Mouse (Mus musculus): ENCODE measurements at regions not wholly inside any gene's neighbourhood (a gene's known extent, or its start where the extent isn't known, plus 50 kb on each side); places are given as distances from the start of the nearest gene placed in this dataset.

GRCm38 (mm10) chr5:111835737-111836667 lies 102.3 kb downstream of the Gm26897 start:
- DNase-seq, result peak; percentile 23

DNA sequence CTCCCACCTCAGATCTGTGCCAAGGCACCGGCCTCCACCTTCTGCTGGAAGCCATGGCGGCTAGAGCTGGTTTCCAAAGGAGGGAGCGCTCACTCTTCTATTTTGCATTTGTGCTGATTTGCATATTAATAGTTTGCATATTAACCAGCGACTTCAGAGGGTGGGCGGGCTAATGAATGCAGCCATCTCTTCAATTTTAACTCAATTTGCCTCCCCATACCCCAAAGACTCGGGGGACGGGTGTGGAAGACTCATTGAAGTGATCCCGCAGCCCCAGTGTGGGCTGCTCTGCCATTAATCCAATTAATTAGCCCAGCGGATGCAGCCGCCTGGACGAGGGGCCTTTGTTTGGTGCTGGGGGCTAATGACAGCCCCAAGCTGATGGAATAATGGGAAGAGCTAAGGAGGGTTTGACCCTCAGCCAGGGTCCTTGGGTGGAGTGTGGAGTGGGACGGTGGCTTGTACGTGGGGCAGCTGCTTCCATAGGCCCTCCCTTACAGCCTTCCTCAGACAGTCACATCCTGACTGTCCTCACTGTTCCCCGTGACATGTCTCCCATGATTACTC lies 103.0 kb downstream of the Gm26897 start:
- DNase-seq, result no peak

DNA sequence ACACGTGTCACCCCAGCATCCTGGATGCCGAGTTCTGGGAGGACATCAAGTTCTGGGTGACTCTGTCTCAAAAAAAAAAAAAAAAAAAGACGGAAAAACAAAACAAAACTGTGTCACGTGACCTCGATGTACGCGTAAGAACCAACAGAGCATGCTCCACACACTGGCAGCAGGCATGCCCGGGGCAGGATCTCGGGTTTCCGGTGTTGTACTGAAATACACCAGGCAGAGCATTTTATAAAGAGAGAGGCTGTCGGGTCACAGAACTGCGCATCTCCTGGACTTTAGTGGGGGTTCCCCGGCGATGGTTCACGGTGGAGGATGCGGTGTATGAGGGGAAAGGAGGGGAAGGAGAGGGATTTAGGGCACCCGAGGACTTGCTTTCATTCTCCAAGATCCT lies 108.7 kb downstream of the Gm26897 start:
- DNase-seq, result no peak

DNA sequence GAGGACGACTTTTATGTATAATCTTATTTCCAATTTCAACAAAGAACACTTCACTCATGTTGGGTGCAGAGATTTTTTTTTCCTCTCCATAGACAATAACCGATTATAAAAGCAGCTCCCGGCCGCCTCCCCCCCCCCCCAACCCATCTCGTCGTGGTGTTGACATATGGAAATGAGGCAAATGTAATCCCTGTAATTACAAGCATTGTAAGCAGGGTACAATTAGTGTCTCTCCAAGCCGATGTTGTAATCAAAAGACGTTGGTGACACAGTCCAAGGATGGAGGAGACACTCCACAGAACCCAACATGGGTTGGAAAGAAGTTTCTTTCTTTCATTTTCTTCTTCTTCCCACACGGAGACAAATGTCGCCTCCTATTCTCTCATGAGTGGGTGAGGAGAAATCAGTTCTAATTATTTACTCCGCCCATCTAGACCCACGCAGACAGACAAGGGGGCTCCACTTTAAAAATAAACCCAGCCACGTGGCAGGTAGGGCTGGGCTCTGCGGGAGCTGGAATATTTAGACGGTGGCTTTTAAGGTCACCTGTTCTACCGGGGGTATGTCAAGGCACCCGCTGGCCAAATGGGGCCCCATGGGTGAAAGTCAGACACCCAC lies 110.0 kb downstream of the Gm26897 start:
- DNase-seq, result no peak

GRCm38 (mm10) chr5:111844528-111844927 lies 110.8 kb downstream of the Gm26897 start:
- no peak for DNase-seq

GRCm38 (mm10) chr5:111848917-111849316 lies 115.2 kb downstream of the Gm26897 start:
- DNase-seq, result no peak

- no peak for DNase-seq
Measured at GRCm38 (mm10) chr5:111852682-111853081, 119.0 kb downstream of the Gm26897 start.

DNA sequence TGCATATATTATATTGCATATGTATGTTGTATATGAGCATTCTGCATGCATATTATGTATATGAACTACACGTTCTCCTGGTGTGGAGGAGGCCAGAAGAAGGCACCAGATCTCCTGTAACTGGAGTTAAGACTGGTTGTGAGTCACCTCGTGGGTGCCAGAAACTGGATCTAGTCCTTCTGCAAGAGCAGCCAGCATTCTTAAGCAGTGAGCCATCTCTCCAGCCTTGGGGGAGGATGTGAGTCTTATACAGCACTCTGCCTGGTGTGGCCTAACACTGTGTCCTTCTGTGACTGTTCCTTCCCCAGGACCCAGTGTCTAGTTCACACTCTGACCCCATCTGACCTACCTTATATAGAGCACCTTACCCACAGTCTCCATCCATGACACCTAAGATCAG lies 121.6 kb downstream of the Gm26897 start:
- DNase-seq, result no peak

- DNase-seq, result no peak
Measured at GRCm38 (mm10) chr5:111857200-111857599, 123.5 kb downstream of the Gm26897 start.

DNA sequence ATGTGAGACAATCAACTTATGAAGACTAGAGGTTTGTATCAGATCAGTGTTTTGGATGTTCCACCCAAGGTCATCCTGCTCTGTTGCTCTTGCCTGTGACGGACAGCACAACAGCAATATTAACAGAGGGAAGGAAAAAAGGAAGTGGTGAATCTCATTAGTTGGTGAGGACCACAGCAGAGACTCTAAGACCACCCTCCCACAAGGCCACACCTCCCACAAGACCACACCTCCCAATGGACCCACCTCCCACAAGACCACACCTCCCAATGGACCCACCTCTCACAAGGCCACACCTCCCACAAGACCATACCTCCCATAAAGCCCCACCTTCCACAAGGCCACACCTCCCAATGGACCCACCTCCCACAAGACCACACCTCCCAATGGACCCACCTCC lies 126.7 kb downstream of the Gm26897 start:
- no peak for DNase-seq

- DNase-seq, result no peak
Measured at GRCm38 (mm10) chr5:111862331-111862730, 128.6 kb downstream of the Gm26897 start.

- DNase-seq, result peak; percentile 18
Measured at GRCm38 (mm10) chr5:111863922-111864321, 130.2 kb downstream of the Gm26897 start.

- DNase-seq, result peak; percentile 40
Measured at GRCm38 (mm10) chr5:111864606-111865005, 130.9 kb downstream of the Gm26897 start.

GRCm38 (mm10) chr5:111869011-111869410 lies 135.3 kb downstream of the Gm26897 start:
- no peak for DNase-seq

GRCm38 (mm10) chr5:111877165-111877793 lies 143.6 kb downstream of the Gm26897 start:
- DNase-seq, result no peak

DNA sequence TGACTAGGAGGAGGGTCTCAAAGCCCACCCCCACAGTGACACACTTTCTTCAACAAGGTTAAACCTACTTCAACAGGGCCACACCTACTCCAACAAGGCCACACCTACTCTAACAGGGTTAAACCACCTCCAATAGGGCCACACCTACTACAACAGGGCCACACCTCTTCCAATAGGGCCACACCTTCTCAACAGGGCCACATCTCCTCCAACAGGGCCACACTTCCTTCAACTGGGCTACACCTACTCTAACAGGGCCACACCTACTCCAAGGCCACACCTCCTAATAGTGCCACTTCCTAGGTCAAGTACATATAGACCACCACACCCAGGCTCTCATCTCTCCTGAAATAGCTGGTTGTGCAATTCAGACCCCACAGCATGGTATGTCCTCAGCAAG lies 145.3 kb downstream of the Gm26897 start:
- no peak for DNase-seq

GRCm38 (mm10) chr5:111880268-111880667 lies 146.5 kb downstream of the Gm26897 start:
- no peak for DNase-seq

GRCm38 (mm10) chr5:111881517-111881916 lies 147.8 kb downstream of the Gm26897 start:
- DNase-seq, result no peak

DNA sequence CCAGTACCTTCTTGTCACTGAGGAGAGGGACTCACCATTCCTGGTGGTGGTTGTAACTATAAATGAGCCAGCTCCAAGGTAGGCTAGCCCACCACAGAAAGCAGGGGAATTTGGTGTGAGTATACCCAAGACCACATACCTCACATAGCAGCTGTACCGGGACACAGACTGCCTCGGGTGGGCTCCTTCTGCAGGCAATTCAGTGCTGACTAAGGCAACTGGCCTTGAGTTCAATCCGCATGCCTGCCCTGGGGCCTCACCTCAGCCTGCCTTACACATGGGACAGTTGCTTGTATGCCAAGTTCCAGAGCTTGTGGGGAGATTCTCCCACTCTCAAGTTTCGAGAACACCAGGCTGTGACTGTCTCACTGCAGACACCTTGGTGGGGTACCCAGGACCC lies 153.6 kb downstream of the Gm26897 start:
- no peak for DNase-seq

DNA sequence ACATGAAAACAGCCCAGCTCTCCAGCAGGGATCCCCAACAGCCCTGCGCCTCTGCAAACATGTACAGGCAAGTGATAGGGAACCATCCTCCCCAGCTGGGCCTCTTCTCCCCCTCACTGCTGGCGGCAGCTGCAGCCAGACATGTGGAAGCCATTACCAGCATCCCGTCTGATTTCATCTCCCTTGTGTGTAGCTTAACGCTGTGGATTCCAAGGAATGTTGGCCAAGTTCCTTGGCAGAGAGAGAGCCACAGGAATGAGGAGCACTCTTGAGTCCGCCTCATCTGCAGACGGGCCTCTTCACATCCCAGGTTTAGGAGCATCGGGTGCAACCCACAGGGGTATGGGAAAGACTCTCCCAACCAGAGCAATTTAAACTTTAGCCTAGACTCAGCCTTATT lies 157.1 kb downstream of the Gm26897 start:
- no peak for DNase-seq

GRCm38 (mm10) chr5:111891261-111891693 lies 157.6 kb downstream of the Gm26897 start:
- no peak for DNase-seq

DNA sequence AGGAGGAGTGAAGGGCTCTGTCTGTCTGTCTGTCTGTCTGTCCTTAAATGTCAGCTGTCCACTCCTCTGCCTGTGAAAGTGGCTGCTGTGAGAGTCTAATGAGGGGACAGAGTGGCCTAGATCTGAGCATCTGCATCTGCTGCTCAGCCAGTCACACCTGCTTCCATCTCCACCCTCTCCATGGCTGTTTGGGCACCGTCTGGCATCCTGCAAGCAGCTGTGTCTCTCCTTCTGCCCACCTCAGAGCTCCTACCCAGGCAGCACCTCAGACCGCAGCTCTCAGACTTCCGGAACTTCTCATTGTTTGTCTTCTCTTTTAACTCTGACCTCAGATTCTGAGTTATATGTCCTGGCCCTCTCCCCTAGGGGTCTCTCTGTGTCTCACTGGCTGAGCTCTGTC lies 159.2 kb downstream of the Gm26897 start:
- no peak for DNase-seq

DNA sequence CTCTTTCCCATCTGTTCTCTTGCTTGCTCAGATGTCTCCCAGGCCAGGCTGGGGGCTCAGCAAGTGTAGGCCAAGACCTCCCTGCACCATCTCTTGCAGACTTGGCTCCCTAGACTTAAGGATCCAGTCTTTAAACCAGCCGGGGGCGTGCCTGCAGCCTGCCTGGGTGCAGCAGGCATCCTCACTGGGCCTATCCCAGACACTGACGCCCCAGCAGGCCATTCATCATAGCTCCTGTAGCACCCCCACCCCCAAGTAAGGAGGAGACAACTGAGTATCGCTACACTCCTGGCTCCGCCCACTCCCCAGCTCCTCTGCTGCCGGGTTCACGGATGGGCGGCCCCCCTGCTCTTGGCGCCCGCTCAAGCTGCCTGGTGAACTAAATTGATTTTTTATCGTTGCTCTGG lies 160.2 kb downstream of the Gm26897 start:
- DNase-seq, result peak; percentile 27
